Mouse (Mus musculus) neural tube, embryonic 11.5 days (tissue): ENCODE results near the gene Coro6. TPM values are rescaled to one million over a fixed set of nuclear protein-coding genes. Genes with fewer than 3 reads are reported as not detected.
A peak's percentile ranks its signal among the peaks of the same experiment; 100 is the strongest.

Experiments
- ATAC-seq: fragments of 200-750 bp; cut with Nextera tagmentation; 2 replicates; pipeline ENCODE4 v1.8.0; 2017; ENCODE audit warnings: moderate number of reproducible peaks, mild to moderate bottlenecking, moderate TSS enrichment, moderate library complexity; ENCODE audit not compliant: insufficient read depth, low FRiP score, low TSS enrichment
- DNase-seq: peaks from one replicate; pipeline ENCODE4 v3.0.0-alpha.2; 2015; ENCODE audit warnings: low spot score
- H3K27ac ChIP-seq: fragments of 300-500 bp; sonication (generic); 2 replicates; pipeline ENCODE4 v1.5.1; 2014; ENCODE audit warnings: low read depth, mild to moderate bottlenecking, low read length
- H3K27me3 ChIP-seq: fragments of 300-500 bp; sonication (generic); 2 replicates; pipeline ENCODE4 v1.6.1; 2014; ENCODE audit warnings: mild to moderate bottlenecking, low read length, mixed read lengths; ENCODE audit not compliant: control insufficient read depth, insufficient read depth
- H3K36me3 ChIP-seq: fragments of 300-500 bp; sonication (generic); 2 replicates; pipeline ENCODE4 v1.6.1; 2014; ENCODE audit warnings: mild to moderate bottlenecking, low read length, moderate library complexity, mixed read lengths; ENCODE audit not compliant: control insufficient read depth, insufficient read depth
- H3K4me1 ChIP-seq: fragments of 300-500 bp; sonication (generic); 2 replicates; pipeline ENCODE4 v1.6.1; 2014; ENCODE audit warnings: low read length, mixed read lengths; ENCODE audit not compliant: control insufficient read depth, insufficient read depth
- H3K4me2 ChIP-seq: fragments of 300-500 bp; sonication (generic); 2 replicates; pipeline ENCODE4 v1.6.1; 2014; ENCODE audit warnings: low read depth, mild to moderate bottlenecking, moderate library complexity
- H3K4me3 ChIP-seq: fragments of 300-500 bp; sonication (generic); 2 replicates; pipeline ENCODE4 v1.5.1; 2014; ENCODE audit warnings: low read depth, low read length
- H3K9ac ChIP-seq: fragments of 300-500 bp; sonication (generic); 2 replicates; pipeline ENCODE4 v1.6.1; 2014; ENCODE audit warnings: mild to moderate bottlenecking, low read length
- H3K9me3 ChIP-seq: fragments of 300-500 bp; sonication (generic); 2 replicates; pipeline ENCODE4 v1.6.1; 2016; ENCODE audit warnings: low read length; ENCODE audit not compliant: control insufficient read depth
- WGBS: fragments of 180-500 bp; shearing (Covaris S2); extraction: QIAGEN DNeasy Blood & Tissue Kit; methylation state at CpG from one replicate; pipeline ENCODE4 v1.1.7; 2014; 5-methylcytosine and 5-hydroxymethylcytosine counted together
- polyA plus RNA-seq: library from polyadenylated mRNA; unstranded; fragments of >200 nt; fragmentation: Nextera tagmentation; extraction: Ambion mirVana; gene quantifications from 2 replicates; pipeline ENCODE4 v1.2.1, GENCODE M21; 2014

Coro6 gene
- polyA plus RNA-seq, 1 experiment from 2014 or later, result 0.41 TPM

DNA sequence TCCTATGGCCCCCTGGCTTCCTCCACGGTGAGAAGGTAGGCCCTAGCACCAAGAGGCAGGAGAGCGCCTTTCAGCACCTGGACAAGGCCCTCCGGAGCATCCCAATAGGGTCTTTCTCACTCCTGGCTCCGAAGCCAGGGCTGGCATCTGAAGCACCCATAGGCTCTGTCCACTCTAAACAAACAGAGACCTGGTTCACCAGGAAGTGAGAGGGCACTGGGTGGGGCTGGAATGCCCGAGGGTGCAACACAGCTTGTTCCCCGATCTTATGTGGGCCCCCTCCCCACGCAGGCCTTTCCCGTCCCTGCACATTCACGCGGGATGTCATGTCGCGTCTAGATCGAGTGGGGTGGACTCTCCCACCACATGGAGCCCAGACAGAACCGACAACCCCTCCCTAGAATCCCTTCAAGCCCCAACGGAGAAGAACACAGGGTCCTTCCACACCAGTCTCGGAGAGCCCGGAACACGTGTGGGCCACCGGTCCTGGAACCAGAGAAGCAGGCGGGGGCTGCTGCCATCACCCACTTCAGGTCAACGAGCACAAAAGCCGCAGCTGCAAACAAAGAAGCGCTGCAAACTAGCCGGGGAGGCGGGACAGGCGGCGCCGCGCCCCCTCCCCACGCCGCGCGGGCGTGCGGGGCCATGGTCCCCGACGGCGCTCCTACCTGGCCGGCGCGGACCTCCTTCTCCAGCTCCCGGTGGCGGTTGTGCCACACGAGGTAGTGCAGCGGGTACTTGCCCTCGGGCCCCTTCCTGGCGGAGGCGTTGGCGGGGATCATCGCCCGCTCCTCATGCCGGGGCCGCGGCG lies 26.8 kb downstream of the Coro6 start:
- no peak for ATAC-seq
- WGBS, result 2% methylated on average over 42 of the region's 55 CpGs
- H3K27me3 ChIP-seq, result no peaks in the 10 kb centered on the region
- H3K9ac ChIP-seq, result peak overlapping the region; percentile 95
- peak overlapping the region; percentile 82 for H3K27ac ChIP-seq
- H3K4me1 ChIP-seq, result peaks cover 62% of the 10 kb centered on the region
- H3K4me2 ChIP-seq, result peak overlapping the region; percentile 71
- H3K36me3 ChIP-seq, result no peaks in the 10 kb centered on the region
- DNase-seq, result peak; percentile 36
- H3K9me3 ChIP-seq, result no peaks in the 10 kb centered on the region
- peak overlapping the region; percentile 94 for H3K4me3 ChIP-seq

DNA sequence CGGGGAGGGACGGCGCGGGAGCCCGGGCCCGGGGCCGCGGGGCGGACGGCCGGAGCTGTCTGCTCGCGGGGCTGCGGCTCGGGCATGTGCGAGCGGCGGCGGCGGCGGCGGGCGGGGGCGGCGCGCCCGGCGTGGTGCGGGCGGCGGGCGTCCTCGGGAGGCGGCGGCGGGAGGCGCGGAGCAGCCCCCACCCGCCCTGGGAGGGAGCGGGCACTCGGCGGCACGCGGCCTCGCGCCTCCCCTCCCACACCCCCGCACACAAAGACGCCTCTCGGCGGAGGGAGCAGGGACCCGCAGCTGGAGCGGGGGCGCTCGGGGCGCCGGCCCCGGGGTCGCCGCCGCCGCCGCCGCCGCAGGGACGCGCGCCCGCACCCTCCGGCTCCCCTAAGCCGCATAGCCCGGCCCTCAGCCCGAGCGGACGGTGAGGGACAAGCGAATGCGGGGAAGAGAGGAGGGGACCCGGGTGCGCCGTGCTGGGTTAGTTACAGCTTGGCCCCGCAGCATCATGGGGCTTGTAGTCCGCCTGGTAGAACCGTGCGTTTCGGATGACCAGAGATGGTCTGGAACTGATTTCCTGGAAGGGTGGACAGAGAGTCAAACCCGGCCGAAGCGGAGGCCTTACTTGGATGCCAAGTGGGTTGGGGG lies 27.5 kb downstream of the Coro6 start, which contains the start of gene Ankrd13b:
Ankrd13b (minus strand) TSS at position 88 of the 645 bp plus-strand sequence.
- DNase-seq (peak; percentile 84), ATAC-seq (peak; percentile 66; the same call in 1 of the 2 replicates)
- WGBS, result under 1% methylated on average over 46 of the region's 87 CpGs
- Histone ChIP-seq H3K4me3 (peak within 1 kb of the TSS; percentile 94), H3K9me3 (no peaks in the 10 kb centered on the region), H3K9ac (peak within 1 kb of the TSS; percentile 95), H3K4me2 (peak within 1 kb of the TSS; percentile 71), H3K27ac (peak within 1 kb of the TSS; percentile 82), H3K4me1 (peaks cover 69% of the 10 kb centered on the region), H3K36me3 (no peaks in the 10 kb centered on the region), H3K27me3 (no peaks in the 10 kb centered on the region)

DNA sequence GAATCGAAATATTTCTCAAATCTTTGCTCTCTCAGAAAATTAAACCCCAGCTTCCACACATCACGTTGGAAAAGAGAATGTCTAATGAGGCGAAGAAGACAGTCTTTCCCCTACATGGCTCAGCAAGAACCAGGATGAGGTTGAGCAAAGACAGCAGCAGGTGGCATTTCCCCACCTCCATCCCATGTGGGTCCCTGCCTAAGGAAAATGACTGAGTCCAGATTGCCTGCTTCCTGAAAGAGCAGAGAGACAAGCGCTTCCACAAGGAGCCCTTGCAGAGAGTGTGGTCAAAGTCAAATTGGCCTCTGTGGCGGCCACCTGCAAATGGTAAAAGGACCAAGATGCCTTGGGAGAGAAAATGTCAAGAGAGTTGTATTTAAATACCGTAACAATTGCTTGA lies 28.2 kb downstream of the Coro6 start:
- Histone ChIP-seq H3K4me1 (peaks cover 68% of the 10 kb centered on the region), H3K4me2 (peak overlapping the region; percentile 71; the same call in 1 of the 2 replicates), H3K36me3 (no peaks in the 10 kb centered on the region), H3K9ac (no peak overlapping the region), H3K9me3 (no peaks in the 10 kb centered on the region), H3K4me3 (peak overlapping the region; percentile 94), H3K27me3 (no peaks in the 10 kb centered on the region), H3K27ac (no peak overlapping the region)
- ATAC-seq (no peak), DNase-seq (no peak)
- WGBS, result 74% methylated on average over 6 of the region's 6 CpGs

DNA sequence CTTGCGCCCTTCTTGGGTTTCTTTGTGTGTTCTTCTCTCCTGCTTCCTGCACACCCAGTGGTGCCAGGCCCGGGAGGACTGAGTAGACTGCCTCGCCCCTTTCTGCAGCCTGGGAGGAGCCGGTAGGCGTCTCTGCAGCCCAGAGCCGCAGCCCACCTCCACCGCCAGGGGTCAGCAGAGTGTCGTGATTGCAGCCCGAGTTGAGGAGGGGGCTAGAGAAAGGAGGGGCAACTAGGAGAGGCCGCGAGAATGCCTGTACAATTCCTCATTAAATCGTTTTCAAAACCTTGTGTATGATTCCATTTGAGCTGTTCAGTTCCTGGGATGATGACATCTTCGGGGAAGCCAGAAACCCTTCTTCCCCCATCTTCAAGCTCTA lies 28.9 kb downstream of the Coro6 start:
- Histone ChIP-seq H3K4me3 (peak overlapping the region; percentile 94), H3K36me3 (no peaks in the 10 kb centered on the region), H3K4me1 (peaks cover 62% of the 10 kb centered on the region), H3K27me3 (no peaks in the 10 kb centered on the region), H3K4me2 (peak overlapping the region; percentile 88), H3K27ac (peak overlapping the region; percentile 89), H3K9ac (peak overlapping the region; percentile 93), H3K9me3 (no peaks in the 10 kb centered on the region)
- DNase-seq (peak; percentile 97), ATAC-seq (peak; percentile 59)
- under 1% methylated on average over 13 of the region's 13 CpGs for WGBS

DNA sequence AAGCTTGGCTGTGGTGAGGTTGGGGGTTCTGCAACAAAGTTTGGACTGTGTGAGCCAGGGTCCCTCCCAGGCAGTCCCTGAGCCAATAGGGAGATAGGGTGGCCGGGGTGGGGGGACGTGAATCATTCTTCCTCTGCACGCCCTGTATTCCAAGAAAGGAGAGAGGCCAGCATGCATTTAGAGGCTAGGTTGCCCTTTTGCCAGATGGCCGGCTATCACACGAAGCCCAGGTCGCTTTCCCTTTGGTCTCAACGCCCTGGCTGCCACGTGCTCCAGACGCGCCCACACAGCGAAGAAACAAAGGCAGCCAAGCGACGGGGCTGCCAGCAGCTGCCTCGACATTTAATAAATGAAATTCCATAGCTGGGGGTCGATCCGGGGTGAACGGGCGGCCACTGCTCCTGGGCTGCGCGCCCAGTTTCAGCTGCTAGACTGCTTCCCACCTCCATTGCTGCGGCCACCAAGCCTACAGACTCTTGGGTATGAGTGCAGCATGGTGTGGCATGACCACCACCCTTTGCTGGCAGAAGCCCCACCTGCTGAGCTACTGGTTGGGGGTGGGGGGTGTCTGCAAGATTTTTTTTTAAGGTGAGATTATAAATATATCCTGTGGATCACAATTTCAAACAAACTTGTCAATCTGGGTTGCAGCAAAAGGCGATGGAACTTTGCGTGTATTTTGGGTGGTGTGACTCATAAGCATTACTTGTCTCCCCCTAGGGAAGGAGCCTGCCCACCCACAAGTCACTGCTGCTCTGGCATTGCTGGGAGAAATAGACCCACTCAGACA lies 29.5 kb downstream of the Coro6 start:
- no peaks in the 10 kb centered on the region for H3K27me3 ChIP-seq
- no peaks in the 10 kb centered on the region for H3K36me3 ChIP-seq
- H3K9ac ChIP-seq, result peak overlapping the region; percentile 93
- DNase-seq, result peak; percentile 86
- no peaks in the 10 kb centered on the region for H3K9me3 ChIP-seq
- H3K4me3 ChIP-seq, result peak overlapping the region; percentile 94
- H3K4me2 ChIP-seq, result peak overlapping the region; percentile 88
- peak overlapping the region; percentile 89 for H3K27ac ChIP-seq
- peak; percentile 53 for ATAC-seq
- H3K4me1 ChIP-seq, result peaks cover 56% of the 10 kb centered on the region
- WGBS, result under 1% methylated on average over 23 of the region's 23 CpGs

DNA sequence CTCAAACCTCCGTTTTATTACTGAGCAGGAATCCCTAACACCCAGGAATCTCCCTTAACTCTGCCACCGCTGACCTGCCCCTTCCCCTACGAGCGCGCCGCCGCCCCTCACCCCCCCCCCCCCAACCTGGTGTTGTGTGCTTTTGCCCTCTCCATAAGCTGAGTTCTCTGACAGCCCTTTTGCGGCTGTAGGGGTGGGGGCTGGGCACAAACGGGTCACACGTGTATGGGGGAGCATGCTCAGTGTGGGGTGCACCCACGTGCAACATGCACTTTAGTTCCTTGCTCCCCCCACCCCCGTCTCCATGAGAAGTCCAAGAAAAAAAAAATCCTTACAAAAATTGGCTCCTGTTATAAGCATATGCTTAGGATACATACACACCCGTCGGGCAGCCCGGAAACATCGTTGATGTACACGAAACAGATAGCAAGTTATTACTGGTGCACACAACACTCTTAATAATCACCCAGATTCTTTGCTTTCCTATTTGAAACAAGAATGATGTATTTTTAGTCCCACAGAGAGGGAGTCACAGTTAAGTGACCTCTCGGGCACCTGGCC lies 30.2 kb downstream of the Coro6 start:
- peaks cover 55% of the 10 kb centered on the region for H3K4me1 ChIP-seq
- H3K27ac ChIP-seq, result peak overlapping the region; percentile 89
- no peak for ATAC-seq
- WGBS, result under 1% methylated on average over 14 of the region's 18 CpGs
- H3K9me3 ChIP-seq, result no peaks in the 10 kb centered on the region
- H3K27me3 ChIP-seq, result no peaks in the 10 kb centered on the region
- peak overlapping the region; percentile 94 for H3K4me3 ChIP-seq
- no peaks in the 10 kb centered on the region for H3K36me3 ChIP-seq
- peak overlapping the region; percentile 93 for H3K9ac ChIP-seq
- peak; percentile 36 for DNase-seq
- peak overlapping the region; percentile 88 for H3K4me2 ChIP-seq

DNA sequence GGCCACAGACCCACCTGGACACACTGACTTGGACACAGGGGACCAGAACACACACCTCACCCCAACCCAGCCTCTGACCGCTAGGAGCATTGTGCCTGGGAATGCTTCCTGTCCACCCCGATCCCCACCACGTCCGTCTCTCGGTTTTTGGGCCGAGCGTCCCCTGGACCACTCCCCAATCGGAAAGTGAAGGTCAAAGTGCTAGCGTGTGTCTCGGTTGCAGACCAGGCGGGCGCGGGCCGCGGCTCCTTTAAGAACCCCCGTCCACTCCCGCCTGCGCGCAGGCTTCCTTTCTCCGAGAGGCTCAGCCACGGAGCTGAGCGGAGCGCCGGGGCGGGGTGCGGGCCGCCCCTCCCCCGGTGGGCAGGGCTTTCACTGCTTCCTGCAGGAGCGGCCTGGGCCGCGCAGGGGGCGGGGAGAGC lies 30.7 kb downstream of the Coro6 start:
- Histone ChIP-seq H3K4me2 (peak overlapping the region; percentile 88), H3K9ac (peak overlapping the region; percentile 93), H3K9me3 (no peaks in the 10 kb centered on the region), H3K27ac (peak overlapping the region; percentile 85), H3K27me3 (no peaks in the 10 kb centered on the region), H3K4me3 (peak overlapping the region; percentile 94), H3K36me3 (no peaks in the 10 kb centered on the region), H3K4me1 (peaks cover 55% of the 10 kb centered on the region)
- ATAC-seq, result peak; percentile 74
- WGBS, result under 1% methylated on average over 28 of the region's 32 CpGs
- DNase-seq, result peak; percentile 94
